Mouse (Mus musculus) layer of hippocampus, adult 11-12 months (tissue): Measurements from ENCODE around the gene Pole4.
A peak's percentile ranks its signal among the peaks of the same experiment; 100 is the strongest.
"Not testable (repeated sequence)": the region's sequence is repeated elsewhere in the genome, so short reads cannot be mapped to it uniquely, and the experiment has no call there.

ENCODE experiments used
- DNase-seq: peaks from one replicate; pipeline ENCODE4 v3.0.0; 2022; ENCODE audit warnings: low spot score

Gene Pole4

DNA sequence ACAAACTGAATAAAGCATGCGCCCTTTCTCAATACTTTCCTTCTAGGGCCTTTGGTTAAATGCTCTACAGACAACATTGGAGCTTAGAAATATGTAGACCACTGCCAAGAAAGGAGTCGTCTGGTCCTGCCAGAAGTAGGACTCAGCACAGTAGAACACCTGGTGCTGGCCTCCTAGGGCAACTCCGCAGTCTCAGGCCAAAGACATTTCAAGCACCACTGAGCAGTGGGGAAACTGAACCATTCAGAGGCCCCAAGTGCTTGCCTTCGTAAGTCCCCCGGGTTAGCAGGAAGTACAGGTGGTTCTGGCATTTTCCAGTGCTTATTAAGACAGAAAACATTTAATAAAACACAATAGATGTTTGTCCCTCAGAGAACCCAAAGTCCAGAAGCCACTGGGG is 9.7 kb upstream of the Pole4 start:
- DNase-seq = no peak

DNA sequence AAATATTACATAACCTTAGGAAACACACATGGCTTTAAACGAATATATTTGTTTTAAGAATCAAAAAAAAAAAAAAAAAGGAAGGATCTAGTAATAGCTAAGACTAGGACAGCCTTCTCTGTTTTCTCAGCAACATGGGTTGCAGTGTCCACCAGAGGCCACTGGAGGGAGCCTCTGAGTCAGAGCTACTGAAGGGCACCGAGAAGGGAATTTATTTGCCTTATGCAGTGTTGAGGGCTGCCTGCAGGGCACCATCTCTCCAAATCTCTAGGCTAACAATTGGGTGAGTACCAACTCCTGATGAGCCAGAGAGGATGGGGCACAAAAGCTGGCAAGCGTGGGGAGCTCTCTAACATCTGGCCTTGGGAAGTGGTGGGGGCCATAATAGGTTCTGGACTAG is 9.1 kb upstream of the Pole4 start:
- peak; percentile 88 for DNase-seq

DNA sequence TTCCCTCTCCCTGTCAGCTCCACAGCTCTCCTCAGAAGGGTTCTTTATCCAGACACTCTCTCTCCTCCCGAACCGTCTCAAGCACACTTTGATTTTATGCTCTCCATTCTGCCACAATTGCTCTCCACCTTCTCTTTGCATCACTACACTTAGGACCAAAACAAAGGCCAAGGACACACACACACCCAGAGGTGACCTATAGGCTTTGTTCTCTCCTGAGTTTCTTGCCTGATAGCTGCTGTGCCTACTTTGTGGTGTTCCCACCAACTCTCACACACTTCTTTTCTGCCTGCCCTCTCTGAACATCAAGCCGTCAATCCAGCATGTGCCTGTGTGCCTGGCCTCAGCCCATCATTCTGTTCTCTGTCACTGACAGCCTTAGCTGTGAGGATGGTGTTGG is 2.6 kb upstream of the Pole4 start:
- no peak for DNase-seq

DNA sequence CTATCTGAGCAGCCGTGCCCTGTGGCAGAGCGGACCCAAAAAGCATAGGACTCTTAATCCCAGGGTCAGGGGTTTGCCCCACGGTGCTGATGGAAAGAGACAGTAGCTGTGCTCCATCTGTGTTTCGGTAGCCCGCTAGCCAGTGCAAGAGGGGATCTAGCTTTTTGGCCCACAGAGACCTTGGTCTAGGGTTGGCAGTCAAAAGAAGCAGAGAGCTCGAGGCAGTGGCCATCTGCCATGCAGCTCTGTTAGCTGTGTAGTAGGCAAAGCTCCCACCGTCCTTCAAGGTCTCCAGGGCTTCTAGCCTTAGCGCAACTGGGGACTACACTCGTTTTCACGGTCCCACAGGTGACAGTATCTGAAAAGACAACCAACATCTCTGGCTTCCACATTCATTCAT is 2.1 kb upstream of the Pole4 start:
- DNase-seq = no peak

DNA sequence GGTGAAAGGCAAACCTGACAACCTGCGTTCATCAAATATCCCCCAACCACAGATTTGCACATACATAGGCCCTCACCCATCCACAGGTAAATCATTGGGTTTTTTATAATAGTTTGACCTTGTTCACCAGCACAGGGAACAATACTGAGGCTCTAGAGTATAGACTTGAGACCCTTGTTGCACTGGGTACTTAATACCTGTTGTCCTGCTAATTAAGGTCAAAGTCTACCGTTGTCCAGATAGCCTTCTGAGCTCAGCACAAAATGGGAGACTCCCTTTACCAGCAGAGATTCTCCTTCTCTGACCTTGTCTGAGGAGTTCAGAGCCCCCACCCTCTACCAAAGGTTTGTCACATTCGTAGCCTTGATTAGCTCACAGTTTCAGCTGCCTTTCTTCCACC is 1.5 kb downstream of the Pole4 start:
- no peak for DNase-seq

DNA sequence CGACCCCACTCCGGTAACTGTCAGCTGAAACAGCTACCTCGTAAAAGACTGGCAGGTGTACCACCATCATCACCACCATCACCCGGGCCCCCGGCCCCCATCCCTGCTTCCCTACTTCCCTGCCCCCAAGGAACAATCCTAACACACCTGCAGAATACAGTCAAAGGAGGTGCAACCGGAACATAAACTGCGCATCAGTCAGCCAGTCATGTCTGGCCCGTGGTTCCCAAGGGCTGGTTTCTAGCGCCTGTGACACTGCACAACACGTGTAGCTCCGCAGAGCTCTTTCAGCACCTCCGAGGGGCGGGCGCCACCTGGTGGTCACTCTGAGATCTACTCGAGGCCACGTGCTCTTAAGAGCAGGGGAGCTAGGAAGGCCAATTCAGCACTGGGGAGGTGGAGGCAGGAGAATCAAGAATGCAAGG is 2.6 kb downstream of the Pole4 start:
- DNase-seq = peak; percentile 89

DNA sequence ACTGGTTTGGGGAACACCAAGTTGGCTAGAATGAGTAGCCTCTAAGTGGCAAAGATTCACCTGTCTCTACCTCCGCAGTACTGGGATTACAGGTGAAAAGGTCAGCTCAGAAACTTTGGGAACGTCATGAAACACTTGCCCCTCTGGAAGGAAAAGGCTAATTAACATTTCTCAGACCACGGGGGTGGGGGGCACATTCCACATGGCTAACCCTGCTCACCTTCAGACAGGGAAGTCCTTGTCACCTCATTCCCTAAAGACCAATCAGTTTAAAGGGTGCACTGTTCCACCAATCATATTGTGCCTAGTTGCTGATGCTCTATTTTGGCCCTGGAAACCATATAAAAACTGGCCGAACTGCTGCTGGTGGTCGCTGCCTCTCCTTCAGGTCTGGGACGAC is 3.9 kb downstream of the Pole4 start:
- no peak for DNase-seq

DNA sequence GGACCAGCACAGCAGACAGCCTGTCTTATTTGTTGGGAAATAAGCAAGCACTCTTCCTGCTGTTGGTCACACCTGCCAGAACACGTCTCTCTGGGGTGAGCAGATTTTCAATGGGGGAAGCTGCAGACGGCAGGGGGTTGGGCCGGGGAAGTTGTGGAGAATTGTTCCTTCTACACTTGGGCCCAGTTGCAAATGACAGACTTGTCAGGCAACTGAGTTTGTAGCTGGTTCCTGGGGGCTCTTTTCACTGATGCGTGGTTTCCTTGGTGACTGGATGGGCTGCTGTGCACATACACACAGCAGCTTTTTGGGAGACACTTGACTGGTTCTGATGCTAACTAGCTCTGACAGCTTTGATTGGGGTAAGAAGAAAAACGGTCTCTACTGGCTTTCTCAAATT is 5.3 kb downstream of the Pole4 start:
- DNase-seq = no peak

DNA sequence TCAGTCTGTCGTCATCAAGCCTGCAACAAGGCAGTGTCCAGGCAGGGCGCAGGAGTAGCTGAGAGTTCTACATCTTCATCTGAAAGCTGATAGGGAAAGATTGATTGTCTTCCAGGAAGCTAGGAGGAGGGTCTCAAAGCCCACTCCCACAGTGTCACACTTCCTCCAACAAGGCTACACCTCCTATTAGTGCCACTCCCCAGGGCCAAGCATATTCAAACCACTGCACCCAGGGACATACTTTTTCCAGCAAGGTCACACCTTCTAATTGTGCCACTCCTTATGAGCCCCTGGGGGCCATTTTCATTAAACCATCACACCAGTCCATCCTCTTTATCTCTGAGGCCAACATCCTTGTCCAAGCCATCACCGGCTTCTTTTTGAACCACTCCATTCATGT is 8.4 kb downstream of the Pole4 start:
- DNase-seq = no peak

DNA sequence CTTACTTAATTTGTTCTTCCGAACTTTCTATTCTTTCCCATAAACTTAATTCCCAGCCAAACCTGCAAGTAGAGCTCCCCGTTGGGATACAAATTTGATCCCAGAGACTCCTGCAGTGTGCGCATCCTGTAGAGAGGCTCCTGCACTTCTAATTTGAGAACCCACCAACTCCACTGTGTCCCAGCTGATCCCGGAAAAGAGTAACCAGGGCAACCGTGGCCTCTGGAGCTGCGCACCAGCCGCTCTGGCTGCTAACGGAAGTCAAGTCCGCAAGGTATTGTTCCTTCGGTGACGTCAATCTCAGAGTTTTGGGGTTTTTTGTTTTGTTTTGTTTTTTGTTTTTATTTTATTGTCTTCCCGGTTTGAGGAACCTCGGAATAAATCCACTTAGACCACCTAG is 10.5 kb downstream of the Pole4 start:
- no peak for DNase-seq

DNA sequence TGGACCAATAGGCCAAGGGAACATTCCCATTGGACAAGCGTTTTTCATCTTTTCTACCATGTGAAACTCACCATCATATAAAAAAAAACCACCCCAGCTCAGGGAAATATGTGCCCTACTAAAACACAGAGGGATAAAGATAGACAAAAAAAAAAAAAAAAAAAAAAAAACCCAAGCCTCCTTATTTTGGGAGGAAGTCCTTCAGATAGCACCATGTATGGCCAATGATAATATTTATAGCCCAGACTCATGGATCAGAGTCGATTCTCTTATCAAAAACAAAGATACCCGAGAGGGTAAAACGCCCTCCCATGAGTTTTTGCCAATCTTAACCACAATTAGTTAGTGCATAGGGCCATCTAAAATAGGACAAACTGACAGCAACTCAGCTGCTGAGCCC is 15.7 kb downstream of the Pole4 start:
- DNase-seq = no peak

DNA sequence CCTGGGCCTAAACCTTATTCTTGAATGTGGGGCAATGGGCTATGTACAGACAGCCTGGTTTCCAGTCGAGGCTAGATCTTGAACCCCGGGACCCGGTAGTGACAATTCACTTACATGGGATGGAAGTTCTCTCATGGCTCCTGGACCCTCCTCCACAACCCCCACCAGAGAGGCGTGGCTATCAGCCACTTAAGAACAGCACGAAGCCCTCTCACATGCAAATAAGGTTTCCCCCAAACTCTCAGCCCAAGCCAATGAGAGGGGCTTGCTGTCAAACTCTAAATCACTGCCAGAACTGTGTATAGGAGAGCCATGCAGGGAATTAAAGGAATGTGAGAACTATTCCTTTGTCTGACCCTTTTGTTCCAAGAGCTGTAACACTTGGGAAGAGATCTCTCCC is 16.6 kb downstream of the Pole4 start:
- DNase-seq = not testable (repeated sequence)

DNA sequence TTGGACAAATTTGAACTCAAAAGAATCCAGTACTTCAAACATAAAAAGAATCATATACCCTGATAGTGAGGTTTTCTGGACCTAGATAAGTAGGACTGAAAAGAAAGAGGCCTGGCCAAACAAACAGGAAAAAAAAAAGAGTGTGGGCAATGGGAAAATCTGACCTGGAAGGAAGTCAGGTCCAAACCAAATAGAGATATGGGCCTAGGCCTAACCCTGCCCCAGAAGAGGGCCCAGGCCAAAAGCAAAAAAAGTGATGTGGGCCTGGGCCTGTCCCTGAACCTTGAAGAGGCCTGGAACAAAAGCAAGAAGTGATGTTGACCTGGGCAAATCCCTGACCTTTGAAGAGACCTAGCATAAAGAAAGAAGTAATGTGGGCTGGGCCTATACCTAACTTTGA is 21.0 kb downstream of the Pole4 start:
- no peak for DNase-seq

DNA sequence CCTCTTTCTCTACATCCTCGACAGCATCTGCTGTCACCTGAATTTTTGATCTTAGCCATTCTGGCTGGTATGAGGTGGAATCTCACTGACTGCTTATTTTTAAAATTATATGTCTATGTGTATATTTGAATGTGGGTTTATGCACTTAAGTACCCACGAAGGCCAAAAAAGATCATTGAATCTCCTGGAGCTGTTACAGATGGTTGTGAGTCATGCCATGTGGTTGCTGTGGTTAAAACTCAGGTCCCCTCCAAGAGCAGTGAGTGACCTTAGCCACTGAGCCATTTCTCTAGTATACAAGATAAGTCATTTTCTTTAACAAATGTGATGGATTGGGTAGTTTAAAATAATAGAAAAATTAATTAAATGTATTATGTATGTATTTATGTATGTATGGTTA is 25.9 kb downstream of the Pole4 start:
- DNase-seq = not testable (repeated sequence)

DNA sequence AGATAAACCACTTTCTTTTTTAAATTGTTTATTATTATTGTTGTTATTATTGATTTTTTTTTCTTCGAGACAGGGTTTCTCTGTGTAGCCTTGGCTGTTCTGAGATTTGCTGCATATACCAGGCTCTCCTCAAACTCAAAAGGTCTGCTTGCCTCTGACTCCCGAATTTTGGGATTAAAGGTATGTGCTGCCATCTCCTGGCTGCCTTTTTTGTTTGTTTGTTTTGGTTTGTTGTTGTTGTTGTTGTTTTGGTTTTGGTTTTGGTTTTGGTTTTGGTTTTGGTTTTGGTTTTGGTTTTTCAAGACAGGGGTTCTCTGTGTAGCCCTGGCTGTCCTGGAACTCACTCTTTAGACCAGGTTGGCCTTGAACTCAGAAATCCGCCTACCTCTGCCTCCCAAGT is 27.5 kb downstream of the Pole4 start:
- DNase-seq = not testable (repeated sequence)

DNA sequence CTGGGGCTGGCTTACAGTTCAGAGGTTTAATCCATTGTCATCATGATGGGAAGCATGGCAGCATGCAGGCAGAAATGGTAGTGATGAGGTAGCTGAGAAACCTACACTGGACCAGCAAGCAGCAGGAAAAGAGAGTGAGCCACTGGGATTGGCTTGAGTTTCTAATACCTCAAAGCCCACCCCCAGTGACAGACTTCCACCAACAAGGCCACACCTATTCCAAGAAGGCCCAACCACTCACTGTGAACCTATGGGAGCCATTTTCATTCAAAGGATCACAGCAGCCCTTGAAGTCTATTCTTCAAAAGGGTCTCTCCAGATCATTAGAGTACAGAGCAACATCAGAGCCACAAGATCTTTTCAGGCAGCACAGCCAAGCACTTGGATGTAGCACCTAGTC is 38.7 kb downstream of the Pole4 start:
- DNase-seq = no peak

DNA sequence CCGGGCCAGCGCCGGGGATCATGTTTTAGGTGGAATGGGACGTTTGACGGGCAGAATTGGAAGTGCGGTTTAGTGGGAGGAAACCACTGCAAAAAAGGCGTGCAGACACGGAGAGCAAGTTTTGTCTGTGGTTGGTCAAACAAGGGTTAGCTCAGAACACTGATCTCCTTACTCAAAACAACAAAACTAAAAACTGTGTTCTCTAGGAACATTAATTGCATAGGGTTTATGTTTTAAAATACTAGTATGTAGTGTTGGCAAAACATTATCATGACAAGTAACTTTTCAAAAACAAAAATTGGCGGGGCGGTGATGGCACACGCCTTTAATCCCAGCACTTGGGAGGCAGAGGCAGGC is 52.0 kb downstream of the Pole4 start:
- DNase-seq = no peak

DNA sequence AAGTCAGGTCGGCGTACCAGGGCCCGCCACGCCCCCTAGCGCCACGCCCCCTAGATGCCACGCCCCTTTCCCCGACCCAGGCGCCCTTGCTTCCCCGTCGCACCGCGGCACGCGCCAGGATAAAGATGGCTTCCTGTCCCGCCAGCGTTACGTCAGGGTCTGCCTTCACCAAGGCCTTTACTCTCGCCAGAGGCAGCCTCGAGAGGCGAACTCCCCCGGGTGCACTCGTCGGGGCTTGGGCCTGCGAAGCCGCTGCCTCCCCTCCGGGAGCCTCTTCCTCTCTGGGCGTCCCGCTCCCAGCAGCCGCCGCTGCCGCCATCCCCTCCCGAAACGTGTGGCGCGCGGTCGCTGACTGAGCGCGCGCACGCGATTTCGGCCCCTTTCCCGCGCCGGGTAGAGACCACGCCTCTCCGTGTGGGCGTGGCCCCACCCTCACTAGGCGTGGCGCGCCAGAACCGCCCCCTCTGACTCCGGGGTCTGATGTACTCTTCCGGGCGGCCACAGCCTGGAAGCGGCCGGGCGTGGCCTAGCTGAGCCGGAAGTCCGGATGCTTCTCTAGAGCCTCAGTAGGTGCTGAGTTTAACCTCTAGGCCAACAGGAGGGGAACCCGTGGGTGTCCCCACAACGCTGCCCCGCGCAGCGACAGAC is 52.5 kb downstream of the Pole4 start:
- DNase-seq = peak; percentile 93

DNA sequence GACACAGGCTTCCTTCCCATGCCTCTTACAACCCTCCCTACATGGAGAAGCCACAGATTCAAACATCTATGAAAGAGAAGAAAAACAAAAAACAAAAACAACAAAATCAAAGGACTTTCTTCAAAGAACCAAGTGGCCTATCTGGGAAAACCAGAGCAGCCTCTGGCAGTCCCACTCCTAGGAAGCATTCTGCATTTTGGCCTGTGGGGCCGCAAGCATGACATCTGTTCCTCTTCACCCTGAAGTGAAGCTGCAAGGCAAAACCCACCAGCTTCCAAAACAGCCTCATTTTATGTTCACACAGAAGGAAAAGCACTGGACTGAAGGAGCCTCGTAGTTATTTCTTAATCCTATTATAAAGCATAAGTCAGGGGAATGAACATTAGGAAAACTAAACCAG is 56.1 kb downstream of the Pole4 start:
- no peak for DNase-seq

DNA sequence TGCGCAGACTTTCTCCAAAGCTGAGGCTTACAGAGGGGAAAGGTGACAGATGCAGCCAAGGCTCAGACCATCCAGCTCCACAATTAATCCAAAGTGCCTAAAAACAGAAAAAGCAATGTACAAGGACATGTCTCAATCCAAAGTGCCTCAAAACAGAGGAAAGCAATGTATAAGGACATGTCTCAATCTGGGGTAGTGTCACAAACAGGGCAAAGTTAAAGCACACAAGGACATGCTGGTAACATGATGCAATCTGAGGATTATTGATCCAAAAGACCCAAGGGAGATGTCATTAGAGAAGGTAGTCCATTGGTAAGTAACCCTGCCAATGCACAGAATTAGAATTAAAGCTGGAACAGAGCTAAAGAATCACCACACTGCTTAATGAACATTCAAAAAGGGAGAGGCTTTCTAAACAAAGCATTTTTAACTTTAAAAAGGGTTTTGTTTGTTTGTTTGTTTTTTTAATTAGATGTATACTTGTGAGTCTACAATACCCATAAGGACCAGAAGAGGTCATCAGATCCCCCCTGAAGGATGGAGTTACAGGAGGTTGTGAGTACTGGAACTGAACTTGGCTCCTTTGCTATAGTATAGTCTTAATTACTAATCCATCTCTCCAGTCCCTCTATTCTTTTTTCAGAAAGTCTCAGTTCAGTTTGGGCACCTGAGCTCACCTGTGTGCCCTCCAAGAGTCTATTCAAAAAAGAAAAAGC is 57.1 kb downstream of the Pole4 start:
- no peak for DNase-seq

DNA sequence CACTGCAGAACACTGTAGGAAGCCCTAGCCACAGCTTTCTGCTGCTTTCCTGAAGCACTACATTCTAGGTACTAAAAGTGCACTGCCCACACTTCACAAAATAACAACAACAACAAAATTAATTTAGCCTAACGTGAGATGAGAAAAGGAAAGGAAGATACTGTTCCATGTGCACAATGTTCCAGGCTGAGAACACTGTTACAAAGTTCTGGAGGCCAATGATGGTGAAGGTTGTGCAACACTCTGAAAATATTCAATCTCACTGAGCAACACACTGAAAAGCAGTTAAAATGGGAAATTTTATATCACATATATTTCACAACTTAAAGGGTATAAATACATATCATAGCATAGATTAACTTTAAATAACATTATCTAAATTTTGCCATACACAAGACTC is 58.2 kb downstream of the Pole4 start:
- no peak for DNase-seq

DNA sequence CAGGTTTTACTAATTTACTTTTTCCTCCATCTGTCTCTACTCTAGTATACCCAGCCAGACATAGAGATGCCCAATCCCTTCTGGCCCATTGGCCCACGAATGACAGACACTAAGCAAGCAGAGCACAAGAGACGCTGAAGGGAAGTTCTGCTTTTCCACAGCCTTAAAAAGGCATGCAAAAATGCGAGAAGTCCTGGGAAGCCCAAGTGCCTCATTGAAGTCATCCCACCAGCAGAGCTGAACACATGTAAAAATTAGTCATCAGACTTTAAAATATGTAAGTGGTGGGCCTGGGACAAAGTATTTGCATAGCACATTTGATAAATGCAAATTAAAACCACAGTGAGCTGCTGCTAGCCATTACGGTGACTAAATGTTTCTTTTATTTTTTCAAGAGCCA is 65.1 kb downstream of the Pole4 start:
- peak; percentile 29 for DNase-seq

DNA sequence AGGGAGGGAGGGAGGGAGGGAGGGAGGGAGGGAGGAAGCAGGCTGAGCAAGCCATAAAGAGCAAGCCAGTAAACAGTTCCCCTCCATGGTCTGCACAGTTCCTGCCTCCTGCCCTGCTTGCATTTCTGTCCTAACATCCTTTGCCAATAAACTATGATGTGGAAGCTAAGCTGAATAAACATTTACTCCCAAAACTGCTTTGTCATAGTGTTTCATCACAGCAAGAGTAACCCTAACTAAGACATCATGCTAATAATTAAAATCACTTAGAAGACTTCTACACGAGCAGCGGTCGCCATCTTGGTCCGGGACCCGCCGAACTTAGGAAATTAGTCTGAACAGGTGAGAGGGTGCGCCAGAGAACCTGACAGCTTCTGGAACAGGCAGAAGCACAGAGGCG is 79.8 kb downstream of the Pole4 start:
- not testable (repeated sequence) for DNase-seq

DNA sequence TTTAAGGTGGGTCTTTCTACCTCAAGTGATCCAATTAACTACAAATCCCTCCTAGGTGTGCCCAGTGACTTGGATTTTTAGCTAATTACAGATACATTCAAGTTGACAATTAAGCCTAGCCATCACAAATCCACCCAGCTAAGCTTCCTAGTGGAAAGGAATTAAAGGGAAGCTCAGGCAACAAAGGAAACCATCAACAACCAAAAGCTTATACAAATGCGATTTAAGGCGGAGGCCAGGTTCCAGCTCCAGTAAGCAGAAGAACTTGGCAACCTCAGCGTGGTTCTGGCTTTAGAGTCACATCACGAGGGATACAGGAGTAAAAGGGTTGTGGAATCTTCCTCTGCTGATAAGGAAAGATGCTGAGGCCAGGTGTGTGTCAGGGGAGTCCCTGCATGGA is 92.0 kb downstream of the Pole4 start:
- DNase-seq = no peak
